Mouse (Mus musculus): ENCODE measurements around the gene Pxn. TPM values are rescaled to one million over a fixed set of nuclear protein-coding genes. Genes with fewer than 3 reads are reported as not detected.

Gene Pxn
- polyA plus RNA-seq, 1 experiment from 2014 or later: 40.3 TPM

- no peak overlapping the region for H3K9ac ChIP-seq (replicated peaks)
- no peak overlapping the region for H3K4me2 ChIP-seq
- WGBS: 59% methylated on average over 4 of the region's 4 CpGs
- H3K36me3 ChIP-seq: peaks cover 10% of the 10 kb centered on the region; the same call in 1 of the 2 replicates
- H3K4me1 ChIP-seq (replicated peaks): peaks cover 68% of the 10 kb centered on the region
- no peaks in the 10 kb centered on the region for H3K27me3 ChIP-seq
- H3K4me3 ChIP-seq (replicated peaks): no peak overlapping the region
- no peak for ATAC-seq (ENCODE audit: insufficient number of reproducible peaks, insufficient read depth, low FRiP score, low TSS enrichment, low read depth)
- H3K27ac ChIP-seq: peak overlapping the region; percentile 87
- no peaks in the 10 kb centered on the region for H3K9me3 ChIP-seq
Observed at GRCm38 (mm10) chr5:115522531-115522930, 16.1 kb downstream of the Pxn start.

GRCm38 (mm10) chr5:115522981-115523499 lies 16.6 kb downstream of the Pxn start:
- no peak for ATAC-seq (ENCODE audit: insufficient number of reproducible peaks, insufficient read depth, low FRiP score, low TSS enrichment, low read depth)
- 69% methylated on average over 15 of the region's 15 CpGs for WGBS
- Histone ChIP-seq H3K36me3 (peaks cover 9% of the 10 kb centered on the region; the same call in 1 of the 2 replicates), H3K27me3 (no peaks in the 10 kb centered on the region), H3K4me1 (replicated peaks) (peaks cover 71% of the 10 kb centered on the region), H3K4me3 (replicated peaks) (no peak overlapping the region), H3K27ac (peak overlapping the region; percentile 87), H3K4me2 (no peak overlapping the region), H3K9ac (replicated peaks) (no peak overlapping the region), H3K9me3 (no peaks in the 10 kb centered on the region)

- peaks cover 75% of the 10 kb centered on the region for H3K4me1 ChIP-seq (replicated peaks)
- H3K9ac ChIP-seq (replicated peaks): peak overlapping the region; percentile 45
- H3K4me3 ChIP-seq (replicated peaks): no peak overlapping the region
- peak overlapping the region; percentile 87 for H3K27ac ChIP-seq
- WGBS: 6% methylated on average over 15 of the region's 15 CpGs
- no peaks in the 10 kb centered on the region for H3K27me3 ChIP-seq
- ATAC-seq (ENCODE audit: insufficient number of reproducible peaks, insufficient read depth, low FRiP score, low TSS enrichment, low read depth): peak; percentile 70
- H3K9me3 ChIP-seq: no peaks in the 10 kb centered on the region
- H3K36me3 ChIP-seq: peaks cover 7% of the 10 kb centered on the region; the same call in 1 of the 2 replicates
- H3K4me2 ChIP-seq: peak overlapping the region; percentile 48
Observed at GRCm38 (mm10) chr5:115523971-115524370, 17.5 kb downstream of the Pxn start.

- Histone ChIP-seq H3K4me2 (peak overlapping the region; percentile 48), H3K27ac (peak overlapping the region; percentile 87), H3K9me3 (no peaks in the 10 kb centered on the region), H3K27me3 (no peaks in the 10 kb centered on the region), H3K36me3 (0 out of 2 replicates have a peak, but pooled peaks cover 6% of the 10 kb centered on the region), H3K4me3 (replicated peaks) (no peak overlapping the region), H3K9ac (replicated peaks) (peak overlapping the region; percentile 45; the same call in 1 of the 2 replicates), H3K4me1 (replicated peaks) (peaks cover 80% of the 10 kb centered on the region)
- WGBS: 44% methylated on average over 12 of the region's 12 CpGs
- ATAC-seq (ENCODE audit: insufficient number of reproducible peaks, insufficient read depth, low FRiP score, low TSS enrichment, low read depth): peak; percentile 8; the same call in 1 of the 2 replicates
Observed at GRCm38 (mm10) chr5:115524471-115524870, 18.0 kb downstream of the Pxn start.

GRCm38 (mm10) chr5:115525416-115525815 lies 18.9 kb downstream of the Pxn start:
- Histone ChIP-seq H3K27ac (peak overlapping the region; percentile 47), H3K4me3 (replicated peaks) (no peak overlapping the region), H3K4me2 (no peak overlapping the region), H3K36me3 (0 out of 2 replicates have a peak, but pooled peaks cover under 1% of the 10 kb centered on the region), H3K9me3 (no peaks in the 10 kb centered on the region), H3K4me1 (replicated peaks) (peaks cover 85% of the 10 kb centered on the region), H3K27me3 (no peaks in the 10 kb centered on the region), H3K9ac (replicated peaks) (no peak overlapping the region)
- WGBS: 83% methylated on average over 4 of the region's 4 CpGs
- ATAC-seq (ENCODE audit: insufficient number of reproducible peaks, insufficient read depth, low FRiP score, low TSS enrichment, low read depth): no peak

GRCm38 (mm10) chr5:115525943-115526342 lies 19.5 kb downstream of the Pxn start:
- Histone ChIP-seq H3K27ac (peak overlapping the region; percentile 47), H3K4me2 (no peak overlapping the region), H3K36me3 (no peaks in the 10 kb centered on the region), H3K4me1 (replicated peaks) (peaks cover 87% of the 10 kb centered on the region), H3K9me3 (no peaks in the 10 kb centered on the region), H3K27me3 (no peaks in the 10 kb centered on the region), H3K4me3 (replicated peaks) (no peak overlapping the region), H3K9ac (replicated peaks) (peak overlapping the region; percentile 24; the same call in 1 of the 2 replicates)
- WGBS: 79% methylated on average over 9 of the region's 9 CpGs
- no peak for ATAC-seq (ENCODE audit: insufficient number of reproducible peaks, insufficient read depth, low FRiP score, low TSS enrichment, low read depth)

GRCm38 (mm10) chr5:115526456-115527202 lies 20.2 kb downstream of the Pxn start:
- no peaks in the 10 kb centered on the region for H3K36me3 ChIP-seq
- 85% methylated on average over 17 of the region's 17 CpGs for WGBS
- peaks cover 89% of the 10 kb centered on the region for H3K4me1 ChIP-seq (replicated peaks)
- no peak overlapping the region for H3K4me3 ChIP-seq (replicated peaks)
- no peaks in the 10 kb centered on the region for H3K27me3 ChIP-seq
- no peak for ATAC-seq (ENCODE audit: insufficient number of reproducible peaks, insufficient read depth, low FRiP score, low TSS enrichment, low read depth)
- H3K9me3 ChIP-seq: no peaks in the 10 kb centered on the region
- H3K9ac ChIP-seq (replicated peaks): no peak overlapping the region
- H3K27ac ChIP-seq: peak overlapping the region; percentile 47; the same call in 1 of the 2 replicates
- H3K4me2 ChIP-seq: no peak overlapping the region

- H3K9ac ChIP-seq (replicated peaks): no peak overlapping the region
- H3K9me3 ChIP-seq: no peaks in the 10 kb centered on the region
- peaks cover 2% of the 10 kb centered on the region; the same call in 1 of the 2 replicates for H3K36me3 ChIP-seq
- H3K27ac ChIP-seq: no peak overlapping the region
- ATAC-seq (ENCODE audit: insufficient number of reproducible peaks, insufficient read depth, low FRiP score, low TSS enrichment, low read depth): no peak
- peaks cover 86% of the 10 kb centered on the region for H3K4me1 ChIP-seq (replicated peaks)
- H3K27me3 ChIP-seq: no peaks in the 10 kb centered on the region
- H3K4me2 ChIP-seq: no peak overlapping the region
- WGBS: 90% methylated on average over 5 of the region's 5 CpGs
- H3K4me3 ChIP-seq (replicated peaks): no peak overlapping the region
Observed at GRCm38 (mm10) chr5:115528128-115528527, 21.7 kb downstream of the Pxn start.

GRCm38 (mm10) chr5:115529364-115529741 lies 22.9 kb downstream of the Pxn start:
- H3K4me1 ChIP-seq (replicated peaks): peaks cover 86% of the 10 kb centered on the region
- H3K4me2 ChIP-seq: no peak overlapping the region
- peaks cover 7% of the 10 kb centered on the region; the same call in 1 of the 2 replicates for H3K36me3 ChIP-seq
- no peaks in the 10 kb centered on the region for H3K27me3 ChIP-seq
- no peak overlapping the region for H3K4me3 ChIP-seq (replicated peaks)
- H3K9ac ChIP-seq (replicated peaks): no peak overlapping the region
- no peaks in the 10 kb centered on the region for H3K9me3 ChIP-seq
- ATAC-seq (ENCODE audit: insufficient number of reproducible peaks, insufficient read depth, low FRiP score, low TSS enrichment, low read depth): no peak
- WGBS: 68% methylated on average over 8 of the region's 8 CpGs
- peak overlapping the region; percentile 74 for H3K27ac ChIP-seq

GRCm38 (mm10) chr5:115529742-115530446 lies 23.4 kb downstream of the Pxn start:
- Histone ChIP-seq H3K36me3 (peaks cover 7% of the 10 kb centered on the region; the same call in 1 of the 2 replicates), H3K27me3 (no peaks in the 10 kb centered on the region), H3K4me3 (replicated peaks) (no peak overlapping the region), H3K9me3 (no peaks in the 10 kb centered on the region), H3K9ac (replicated peaks) (0 out of 2 replicates have a peak overlapping the region, but pooled peaks have one; percentile 6), H3K4me2 (no peak overlapping the region), H3K4me1 (replicated peaks) (peaks cover 86% of the 10 kb centered on the region), H3K27ac (peak overlapping the region; percentile 74)
- no peak for ATAC-seq (ENCODE audit: insufficient number of reproducible peaks, insufficient read depth, low FRiP score, low TSS enrichment, low read depth)
- WGBS: 59% methylated on average over 7 of the region's 7 CpGs

GRCm38 (mm10) chr5:115530447-115530809 lies 24.0 kb downstream of the Pxn start:
- peak overlapping the region; percentile 74 for H3K27ac ChIP-seq
- peaks cover 87% of the 10 kb centered on the region for H3K4me1 ChIP-seq (replicated peaks)
- peaks cover 7% of the 10 kb centered on the region; the same call in 1 of the 2 replicates for H3K36me3 ChIP-seq
- ATAC-seq (ENCODE audit: insufficient number of reproducible peaks, insufficient read depth, low FRiP score, low TSS enrichment, low read depth): no peak
- WGBS: 44% methylated on average over 8 of the region's 8 CpGs
- no peak overlapping the region for H3K4me2 ChIP-seq
- H3K9ac ChIP-seq (replicated peaks): no peak overlapping the region
- H3K9me3 ChIP-seq: no peaks in the 10 kb centered on the region
- no peaks in the 10 kb centered on the region for H3K27me3 ChIP-seq
- H3K4me3 ChIP-seq (replicated peaks): no peak overlapping the region
